Mouse (Mus musculus): ENCODE results near the gene Fam198b. TPM values are rescaled to one million over a fixed set of nuclear protein-coding genes. Genes with fewer than 3 reads are reported as not detected.

Gene Fam198b
- polyA plus RNA-seq, 2 experiments = 0.57 to 0.70 TPM

- no peak overlapping the region for H3K4me2 ChIP-seq (ENCODE audit: low read depth)
- no peak for DNase-seq (ENCODE audit: low read depth in 3 of 3, low spot score in 3 of 3)
- H3K36me3 ChIP-seq (replicated peaks; ENCODE audit: control insufficient read depth, insufficient read depth, low read depth) = no peaks in the 10 kb centered on the region
- no peak overlapping the region for H3K27ac ChIP-seq
- no peaks in the 10 kb centered on the region for H3K9me3 ChIP-seq (ENCODE audit: control insufficient read depth, low read length)
- H3K4me3 ChIP-seq (ENCODE audit: insufficient read depth in 1 of 2, low read depth in 2 of 2, low read length in 2 of 2) = no peak overlapping the region
- no peak for TF ChIP-seq EP300 (IDR thresholded peaks at IDR 0.05; ENCODE audit: low read depth)
- no peak for TF ChIP-seq CTCF (IDR thresholded peaks at IDR 0.05; ENCODE audit: low read depth)
- H3K9ac ChIP-seq (replicated peaks) = no peak overlapping the region
- no peaks in the 10 kb centered on the region for H3K27me3 ChIP-seq (ENCODE audit: control insufficient read depth, insufficient read depth, low read length)
- no peaks in the 10 kb centered on the region; a peak in 1 of 4 replicates for H3K4me1 ChIP-seq (replicated peaks; ENCODE audit: control insufficient read depth in 2 of 2, insufficient read depth in 2 of 2, low read length in 1 of 2)
- ATAC-seq (ENCODE audit: insufficient read depth) = no peak
These were observed 14.2 kb downstream of the Fam198b start for GRCm38 (mm10) chr3:79898514-79898913.

GRCm38 (mm10) chr3:79899906-79900305 lies 15.6 kb downstream of the Fam198b start:
- WGBS (ENCODE audit: insufficient replicate concordance) = 64% methylated on average over 9 of the region's 9 CpGs
- DNase-seq (ENCODE audit: low read depth in 3 of 3, low spot score in 3 of 3) = no peak

GRCm38 (mm10) chr3:79900502-79900901 lies 16.2 kb downstream of the Fam198b start:
- DNase-seq (ENCODE audit: low read depth in 3 of 3, low spot score in 3 of 3) = no peak
- 80% methylated on average over 2 of the region's 2 CpGs for WGBS (ENCODE audit: insufficient replicate concordance)

More at GRCm38 (mm10) chr3:79899906-79900305, 15.6 kb downstream of the Fam198b start:
- no peak overlapping the region for H3K4me2 ChIP-seq (ENCODE audit: low read depth)
- H3K36me3 ChIP-seq (replicated peaks; ENCODE audit: control insufficient read depth, insufficient read depth, low read depth) = no peaks in the 10 kb centered on the region
- no peak overlapping the region for H3K4me3 ChIP-seq (ENCODE audit: insufficient read depth in 1 of 2, low read depth in 2 of 2, low read length in 2 of 2)
- H3K4me1 ChIP-seq (replicated peaks; ENCODE audit: control insufficient read depth in 2 of 2, insufficient read depth in 2 of 2, low read length in 1 of 2) = no peaks in the 10 kb centered on the region; a peak in 1 of 4 replicates
- no peaks in the 10 kb centered on the region for H3K27me3 ChIP-seq (ENCODE audit: control insufficient read depth, insufficient read depth, low read length)
- H3K27ac ChIP-seq = no peak overlapping the region
- no peaks in the 10 kb centered on the region for H3K9me3 ChIP-seq (ENCODE audit: control insufficient read depth, low read length)
- TF ChIP-seq EP300 (IDR thresholded peaks at IDR 0.05; ENCODE audit: low read depth) = no peak
- no peak for TF ChIP-seq CTCF (IDR thresholded peaks at IDR 0.05; ENCODE audit: low read depth)
- no peak for ATAC-seq (ENCODE audit: insufficient read depth)
- no peak overlapping the region for H3K9ac ChIP-seq (replicated peaks)

GRCm38 (mm10) chr3:79901321-79901720 lies 17.0 kb downstream of the Fam198b start:
- no peak for ATAC-seq (ENCODE audit: insufficient read depth)
- 54% methylated on average over 6 of the region's 6 CpGs for WGBS (ENCODE audit: insufficient replicate concordance)
- DNase-seq (ENCODE audit: low read depth in 3 of 3, low spot score in 3 of 3) = no peak

More at GRCm38 (mm10) chr3:79900502-79900901, 16.2 kb downstream of the Fam198b start:
- Histone ChIP-seq H3K27ac (no peak overlapping the region), H3K36me3 (replicated peaks; ENCODE audit: control insufficient read depth, insufficient read depth, low read depth) (no peaks in the 10 kb centered on the region), H3K4me3 (ENCODE audit: insufficient read depth in 1 of 2, low read depth in 2 of 2, low read length in 2 of 2) (no peak overlapping the region), H3K9me3 (ENCODE audit: control insufficient read depth, low read length) (no peaks in the 10 kb centered on the region), H3K4me1 (replicated peaks; ENCODE audit: control insufficient read depth in 2 of 2, insufficient read depth in 2 of 2, low read length in 1 of 2) (no peaks in the 10 kb centered on the region; a peak in 1 of 4 replicates), H3K9ac (replicated peaks) (no peak overlapping the region), H3K27me3 (ENCODE audit: control insufficient read depth, insufficient read depth, low read length) (no peaks in the 10 kb centered on the region), H3K4me2 (ENCODE audit: low read depth) (no peak overlapping the region)
- ATAC-seq (ENCODE audit: insufficient read depth) = no peak
- TF ChIP-seq CTCF (IDR thresholded peaks at IDR 0.05; ENCODE audit: low read depth) (no peak), EP300 (IDR thresholded peaks at IDR 0.05; ENCODE audit: low read depth) (no peak)

GRCm38 (mm10) chr3:79901734-79902133 lies 17.4 kb downstream of the Fam198b start:
- H3K27me3 ChIP-seq (ENCODE audit: control insufficient read depth, insufficient read depth, low read length) = no peaks in the 10 kb centered on the region
- H3K4me3 ChIP-seq (ENCODE audit: insufficient read depth in 1 of 2, low read depth in 2 of 2, low read length in 2 of 2) = no peak overlapping the region
- no peak overlapping the region for H3K4me2 ChIP-seq (ENCODE audit: low read depth)
- no peaks in the 10 kb centered on the region for H3K36me3 ChIP-seq (replicated peaks; ENCODE audit: control insufficient read depth, insufficient read depth, low read depth)
- TF ChIP-seq EP300 (IDR thresholded peaks at IDR 0.05; ENCODE audit: low read depth) = no peak
- ATAC-seq (ENCODE audit: insufficient read depth) = no peak
- no peak for DNase-seq (ENCODE audit: low read depth in 3 of 3, low spot score in 3 of 3)
- no peaks in the 10 kb centered on the region for H3K9me3 ChIP-seq (ENCODE audit: control insufficient read depth, low read length)
- no peak overlapping the region for H3K9ac ChIP-seq (replicated peaks)
- no peak overlapping the region for H3K27ac ChIP-seq
- peaks cover 0 to 6% of the 10 kb centered on the region in 2 experiments; a peak in 2 of 4 replicates for H3K4me1 ChIP-seq (replicated peaks; ENCODE audit: control insufficient read depth in 2 of 2, insufficient read depth in 2 of 2, low read length in 1 of 2)
- WGBS (ENCODE audit: insufficient replicate concordance) = 66% methylated on average over 4 of the region's 4 CpGs

More at GRCm38 (mm10) chr3:79901321-79901720, 17.0 kb downstream of the Fam198b start:
- Histone ChIP-seq H3K4me1 (replicated peaks; ENCODE audit: control insufficient read depth in 2 of 2, insufficient read depth in 2 of 2, low read length in 1 of 2) (peaks cover 0 to 2% of the 10 kb centered on the region in 2 experiments; a peak in 2 of 4 replicates), H3K27ac (no peak overlapping the region), H3K27me3 (ENCODE audit: control insufficient read depth, insufficient read depth, low read length) (no peaks in the 10 kb centered on the region), H3K36me3 (replicated peaks; ENCODE audit: control insufficient read depth, insufficient read depth, low read depth) (no peaks in the 10 kb centered on the region), H3K9ac (replicated peaks) (no peak overlapping the region), H3K4me2 (ENCODE audit: low read depth) (no peak overlapping the region), H3K4me3 (ENCODE audit: insufficient read depth in 1 of 2, low read depth in 2 of 2, low read length in 2 of 2) (no peak overlapping the region), H3K9me3 (ENCODE audit: control insufficient read depth, low read length) (no peaks in the 10 kb centered on the region)
- TF ChIP-seq EP300 (IDR thresholded peaks at IDR 0.05; ENCODE audit: low read depth) (no peak), CTCF (IDR thresholded peaks at IDR 0.05; ENCODE audit: low read depth) (no peak)

Data from liver, embryonic 14.5 days (tissue).